Mouse (Mus musculus) liver, adult 2 months (tissue): Measurements from ENCODE around the gene Snrnp200.

Experiments used
- CTCF ChIP-seq: fragments of 200-500 bp; IDR thresholded peaks from 2 replicates; pipeline ENCODE4 v1.5.1; 2011; ENCODE audit warnings: low read depth, low read length, control low read depth
- POLR2A ChIP-seq: fragments of 200-500 bp; IDR thresholded peaks from 2 replicates; pipeline ENCODE4 v1.6.1; 2011; ENCODE audit warnings: low read length, control low read depth; ENCODE audit not compliant: insufficient read depth; ENCODE audit errors: extremely low read depth

- no peak for TF ChIP-seq POLR2A
- TF ChIP-seq CTCF: no peak
Observed at GRCm38 (mm10) chr2:127278162-127278561, 70.0 kb downstream of the Snrnp200 start.
